Mouse (Mus musculus) spleen, adult 2 months (tissue): ENCODE results near the gene Socs4.

Source experiments
- CTCF ChIP-seq: fragments of 200-500 bp; IDR thresholded peaks from 2 replicates; pipeline ENCODE4 v1.5.1; 2011; ENCODE audit warnings: mild to moderate bottlenecking, inconsistent platforms; ENCODE audit not compliant: insufficient read depth, insufficient read length, insufficient replicate concordance; ENCODE audit errors: extremely low read depth
- POLR2A ChIP-seq: fragments of 200-500 bp; IDR thresholded peaks from 2 replicates; pipeline ENCODE4 v1.6.1; 2011; ENCODE audit warnings: low read depth, low read length, inconsistent platforms

DNA sequence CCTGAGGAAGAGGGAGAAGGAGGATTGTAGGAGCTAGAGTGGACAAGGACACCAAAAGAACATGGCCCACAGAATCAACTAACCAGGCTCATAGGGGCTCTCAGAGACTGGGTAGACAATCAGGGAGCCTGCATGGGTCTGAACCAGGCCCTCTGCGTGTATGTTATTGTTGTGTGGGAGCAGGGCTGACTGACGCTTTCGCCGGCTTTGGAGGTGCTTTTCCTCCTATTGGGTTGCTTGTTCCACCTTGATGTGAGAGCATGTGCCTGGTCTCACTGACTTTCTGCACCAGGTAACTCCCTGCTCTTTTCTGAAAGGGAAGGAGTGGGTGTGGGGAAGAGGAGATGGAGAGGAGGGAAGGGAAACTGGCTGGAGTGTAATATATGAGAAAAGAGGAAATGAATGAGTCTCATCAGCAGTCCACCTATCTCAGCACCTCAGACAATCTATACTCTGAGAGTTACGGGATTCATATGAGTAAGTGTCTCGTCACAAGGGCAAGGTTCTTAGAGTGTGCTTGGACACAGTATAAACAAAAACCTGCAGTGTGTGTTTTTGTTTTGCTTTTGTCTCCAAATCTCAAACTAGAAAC, 28.2 kb downstream of the Socs4 start:
- TF ChIP-seq POLR2A (no peak), CTCF (no peak)
